Mouse (Mus musculus) liver, embryonic 16.5 days (tissue): ENCODE results near the gene Epb41l2. TPM values are rescaled to one million over a fixed set of nuclear protein-coding genes. Genes with fewer than 3 reads are reported as not detected.

Experiments
- ATAC-seq: fragments of 200-750 bp; cut with Nextera tagmentation; 2 replicates; pipeline ENCODE4 v1.8.0; 2017; ENCODE audit warnings: low read depth, mild to moderate bottlenecking, moderate number of reproducible peaks, moderate library complexity
- H3K27ac ChIP-seq: fragments of 300-500 bp; sonication (generic); 2 replicates; pipeline ENCODE4 v1.5.1; 2014; ENCODE audit warnings: mild to moderate bottlenecking, low read length
- H3K27me3 ChIP-seq: fragments of 300-500 bp; sonication (generic); 2 replicates; pipeline ENCODE4 v1.6.1; 2014; ENCODE audit warnings: low read depth, low read length, mixed read lengths; ENCODE audit not compliant: control insufficient read depth, insufficient read depth
- H3K36me3 ChIP-seq: fragments of 300-500 bp; sonication (generic); 2 replicates; pipeline ENCODE4 v1.6.1; 2014; ENCODE audit warnings: mild to moderate bottlenecking; ENCODE audit not compliant: control insufficient read depth, insufficient read depth
- H3K4me1 ChIP-seq: fragments of 300-500 bp; sonication (generic); 2 replicates; pipeline ENCODE4 v1.6.1; 2014; ENCODE audit warnings: low read depth, low read length, mixed read lengths; ENCODE audit not compliant: control insufficient read depth
- H3K4me2 ChIP-seq: fragments of 300-500 bp; sonication (generic); 2 replicates; pipeline ENCODE4 v1.6.1; 2014; ENCODE audit warnings: low read depth, low read length, mixed read lengths
- H3K4me3 ChIP-seq: fragments of 300-500 bp; sonication (generic); 2 replicates; pipeline ENCODE4 v1.5.1; 2014; ENCODE audit warnings: low read depth, mild to moderate bottlenecking, low read length
- H3K9ac ChIP-seq: fragments of 300-500 bp; sonication (generic); 2 replicates; pipeline ENCODE4 v1.6.1; 2014; ENCODE audit warnings: low read depth, low read length
- H3K9me3 ChIP-seq: fragments of 300-500 bp; sonication (generic); replicated peaks from 2 replicates; pipeline ENCODE4 v1.6.1; 2016; ENCODE audit warnings: low read length; ENCODE audit not compliant: control insufficient read depth
- WGBS: fragments of 180-500 bp; shearing (Covaris S2); extraction: QIAGEN DNeasy Blood & Tissue Kit; methylation state at CpG from one replicate; pipeline ENCODE4 v1.1.7; 2014; ENCODE audit not compliant: insufficient replicate concordance; 5-methylcytosine and 5-hydroxymethylcytosine counted together
- polyA plus RNA-seq: library from polyadenylated mRNA; unstranded; fragments of >200 nt; fragmentation: Nextera tagmentation; extraction: Ambion mirVana; gene quantifications from 2 replicates; pipeline ENCODE4 v1.2.1, GENCODE M21; 2015

Gene Epb41l2
- polyA plus RNA-seq, 1 experiment from 2014 or later, result 11.9 TPM

GRCm38 (mm10) chr10:25434358-25435044, 74.9 kb downstream of the Epb41l2 start:
- peaks cover 5% of the 10 kb centered on the region for H3K4me1 ChIP-seq
- no peaks in the 10 kb centered on the region for H3K27me3 ChIP-seq
- peak; percentile 24; the same call in 1 of the 2 replicates for ATAC-seq
- H3K4me2 ChIP-seq, result no peak overlapping the region
- H3K36me3 ChIP-seq, result no peaks in the 10 kb centered on the region
- no peak overlapping the region for H3K9ac ChIP-seq
- 0 out of 2 replicates have a peak overlapping the region, but pooled peaks have one; percentile 24 for H3K27ac ChIP-seq
- WGBS, result 26% methylated on average over 13 of the region's 13 CpGs
- no peaks in the 10 kb centered on the region for H3K9me3 ChIP-seq
- H3K4me3 ChIP-seq, result no peak overlapping the region

GRCm38 (mm10) chr10:25436703-25437401, 77.3 kb downstream of the Epb41l2 start:
- ATAC-seq, result no peak
- H3K9me3 ChIP-seq, result no peaks in the 10 kb centered on the region
- H3K4me1 ChIP-seq, result peaks cover 5% of the 10 kb centered on the region
- H3K9ac ChIP-seq, result no peak overlapping the region
- no peaks in the 10 kb centered on the region for H3K36me3 ChIP-seq
- WGBS, result 62% methylated on average over 6 of the region's 6 CpGs
- no peak overlapping the region for H3K27ac ChIP-seq
- H3K27me3 ChIP-seq, result no peaks in the 10 kb centered on the region
- no peak overlapping the region for H3K4me2 ChIP-seq
- no peak overlapping the region for H3K4me3 ChIP-seq

- 67% methylated on average over 6 of the region's 6 CpGs for WGBS
- no peak for ATAC-seq
- Histone ChIP-seq H3K4me2 (no peak overlapping the region), H3K27ac (no peak overlapping the region), H3K36me3 (no peaks in the 10 kb centered on the region), H3K27me3 (no peaks in the 10 kb centered on the region), H3K4me3 (no peak overlapping the region), H3K9me3 (no peaks in the 10 kb centered on the region), H3K4me1 (peaks cover 5% of the 10 kb centered on the region; the same call in 1 of the 2 replicates), H3K9ac (no peak overlapping the region)
Measured at GRCm38 (mm10) chr10:25437586-25438298, 78.1 kb downstream of the Epb41l2 start.

GRCm38 (mm10) chr10:25438299-25438680, 78.7 kb downstream of the Epb41l2 start:
- WGBS, result 37% methylated on average over 8 of the region's 8 CpGs
- no peaks in the 10 kb centered on the region for H3K36me3 ChIP-seq
- H3K4me3 ChIP-seq, result no peak overlapping the region
- ATAC-seq, result no peak
- H3K9ac ChIP-seq, result no peak overlapping the region
- H3K27me3 ChIP-seq, result no peaks in the 10 kb centered on the region
- H3K4me2 ChIP-seq, result no peak overlapping the region
- peaks cover 5% of the 10 kb centered on the region; the same call in 1 of the 2 replicates for H3K4me1 ChIP-seq
- H3K27ac ChIP-seq, result no peak overlapping the region
- no peaks in the 10 kb centered on the region for H3K9me3 ChIP-seq

- WGBS, result 54% methylated on average over 4 of the region's 4 CpGs
Measured at GRCm38 (mm10) chr10:25439163-25439562, 79.6 kb downstream of the Epb41l2 start.

GRCm38 (mm10) chr10:25439856-25440255, 80.3 kb downstream of the Epb41l2 start:
- no peak overlapping the region for H3K4me3 ChIP-seq
- no peak for ATAC-seq
- WGBS, result 63% methylated on average over 3 of the region's 3 CpGs

More at GRCm38 (mm10) chr10:25439163-25439562, 79.6 kb downstream of the Epb41l2 start:
- Histone ChIP-seq H3K9ac (no peak overlapping the region), H3K4me3 (no peak overlapping the region), H3K27me3 (no peaks in the 10 kb centered on the region), H3K9me3 (no peaks in the 10 kb centered on the region), H3K36me3 (no peaks in the 10 kb centered on the region), H3K4me1 (peaks cover 5% of the 10 kb centered on the region; the same call in 1 of the 2 replicates), H3K4me2 (no peak overlapping the region), H3K27ac (no peak overlapping the region)
- ATAC-seq, result no peak

GRCm38 (mm10) chr10:25441405-25441804, 81.8 kb downstream of the Epb41l2 start:
- Histone ChIP-seq H3K36me3 (no peaks in the 10 kb centered on the region), H3K9me3 (no peaks in the 10 kb centered on the region), H3K4me3 (no peak overlapping the region), H3K4me2 (no peak overlapping the region), H3K27me3 (no peaks in the 10 kb centered on the region), H3K4me1 (no peaks in the 10 kb centered on the region), H3K27ac (no peak overlapping the region), H3K9ac (no peak overlapping the region)
- 79% methylated on average over 7 of the region's 7 CpGs for WGBS
- ATAC-seq, result no peak

More at GRCm38 (mm10) chr10:25439856-25440255, 80.3 kb downstream of the Epb41l2 start:
- Histone ChIP-seq H3K9ac (no peak overlapping the region), H3K27me3 (no peaks in the 10 kb centered on the region), H3K9me3 (no peaks in the 10 kb centered on the region), H3K36me3 (no peaks in the 10 kb centered on the region), H3K27ac (no peak overlapping the region), H3K4me2 (no peak overlapping the region), H3K4me1 (no peaks in the 10 kb centered on the region)

GRCm38 (mm10) chr10:25443626-25444025, 84.0 kb downstream of the Epb41l2 start:
- Histone ChIP-seq H3K27me3 (no peaks in the 10 kb centered on the region), H3K9ac (no peak overlapping the region), H3K4me2 (no peak overlapping the region), H3K36me3 (no peaks in the 10 kb centered on the region), H3K4me1 (no peaks in the 10 kb centered on the region), H3K4me3 (no peak overlapping the region), H3K9me3 (no peaks in the 10 kb centered on the region), H3K27ac (no peak overlapping the region)
- WGBS, result 60% methylated on average over 6 of the region's 6 CpGs
- no peak for ATAC-seq
